Mouse (Mus musculus) heart, adult 8-10 months (tissue): Measurements from ENCODE around the gene Hoxa5. TPM values are rescaled to one million over a fixed set of nuclear protein-coding genes. Genes with fewer than 3 reads are reported as not detected.
A peak's percentile ranks its signal among the peaks of the same experiment; 100 is the strongest.

Experiments
- DNase-seq: peaks from one replicate; pipeline ENCODE4 v3.0.0; 2022; ENCODE audit warnings: low spot score
- total RNA-seq, 4 experiments: library from RNA; stranded (reverse); gene quantifications; 2 replicates each; pipeline ENCODE4 v1.2.4; 2022

Hoxa5 gene
- total RNA-seq, result under 1 TPM; 0.41 to 0.69 (median 0.57) TPM

DNA sequence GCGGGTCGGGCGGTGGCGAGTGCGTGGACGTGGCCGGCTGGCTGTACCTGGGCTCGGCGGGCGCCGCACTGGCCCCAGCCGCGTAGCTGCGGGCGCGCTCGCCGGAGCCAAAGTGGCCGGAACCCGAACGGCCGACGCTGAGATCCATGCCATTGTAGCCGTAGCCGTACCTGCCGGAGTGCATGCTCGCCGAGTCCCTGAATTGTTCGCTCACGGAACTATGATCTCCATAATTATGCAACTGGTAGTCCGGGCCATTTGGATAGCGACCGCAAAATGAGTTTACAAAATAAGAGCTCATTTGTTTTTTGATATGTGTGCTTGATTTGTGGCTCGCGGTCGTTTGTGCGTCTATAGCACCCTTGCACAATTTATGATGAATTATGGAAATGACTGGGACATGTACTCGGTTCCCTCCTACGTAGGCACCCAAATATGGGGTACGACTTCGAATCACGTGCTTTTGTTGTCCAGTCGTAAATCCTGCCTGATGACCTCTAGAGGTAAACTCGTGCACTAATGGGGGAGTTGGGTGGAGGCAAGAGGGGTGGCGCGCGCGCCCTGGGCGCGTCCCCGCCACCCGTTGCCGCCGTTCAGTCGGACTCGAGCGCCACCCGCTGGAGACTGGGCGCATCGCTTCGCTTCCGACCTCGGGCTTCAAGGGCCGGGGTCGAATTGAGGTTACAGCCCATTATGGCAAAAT lies at the start of gene Hoxa5:
Gene Hoxa5 (minus strand): TSS at position 538 of the 703 bp plus-strand sequence.
- peak; percentile 58 for DNase-seq

DNA sequence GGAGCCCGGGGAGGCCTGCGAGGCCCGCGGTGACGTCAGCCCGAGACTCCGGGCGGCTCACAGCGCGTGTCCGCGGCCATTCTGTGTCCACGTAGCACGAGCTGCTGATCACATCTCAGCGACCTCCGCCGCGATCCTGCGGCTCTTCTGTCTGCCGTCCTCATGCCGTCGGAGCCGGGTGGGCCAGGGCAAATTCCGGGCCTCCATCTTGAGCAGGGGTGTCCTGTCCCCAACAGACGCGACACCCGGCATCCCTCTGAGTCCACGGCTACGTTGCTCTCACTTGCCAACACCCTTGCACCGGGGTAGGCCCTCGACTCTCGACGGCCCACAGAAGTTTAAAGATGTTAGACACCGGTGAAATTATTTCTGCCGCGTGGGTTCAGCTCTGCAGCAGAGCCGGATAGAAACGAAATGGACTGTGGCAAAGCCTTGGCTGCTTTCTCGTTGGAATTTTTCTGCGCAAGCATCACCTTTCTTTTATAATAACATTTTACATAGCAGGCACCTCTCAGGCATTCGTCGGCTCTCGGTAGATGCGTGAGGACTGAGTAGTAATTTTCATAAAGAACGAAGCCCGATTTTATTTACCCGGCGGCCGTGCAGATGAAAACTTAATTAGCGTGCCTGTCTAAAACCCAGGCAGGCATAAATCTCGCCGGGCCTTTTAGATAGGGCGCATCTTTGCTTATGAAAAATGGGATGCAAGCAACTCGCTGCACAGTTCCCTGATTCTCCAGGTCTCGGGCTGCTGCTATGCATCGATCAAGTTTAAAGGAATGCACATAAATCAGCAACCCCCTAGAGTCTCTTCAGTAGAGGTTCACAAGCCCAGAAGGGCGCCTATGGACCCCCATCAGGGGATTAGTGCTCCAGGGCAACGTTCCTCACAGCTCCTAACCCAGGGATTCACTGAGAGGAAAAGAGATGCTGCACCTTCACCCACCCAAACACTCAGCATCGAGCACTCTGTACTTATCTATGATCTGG lies 49.4 kb upstream of the Hoxa5 start:
- DNase-seq, result no peak

DNA sequence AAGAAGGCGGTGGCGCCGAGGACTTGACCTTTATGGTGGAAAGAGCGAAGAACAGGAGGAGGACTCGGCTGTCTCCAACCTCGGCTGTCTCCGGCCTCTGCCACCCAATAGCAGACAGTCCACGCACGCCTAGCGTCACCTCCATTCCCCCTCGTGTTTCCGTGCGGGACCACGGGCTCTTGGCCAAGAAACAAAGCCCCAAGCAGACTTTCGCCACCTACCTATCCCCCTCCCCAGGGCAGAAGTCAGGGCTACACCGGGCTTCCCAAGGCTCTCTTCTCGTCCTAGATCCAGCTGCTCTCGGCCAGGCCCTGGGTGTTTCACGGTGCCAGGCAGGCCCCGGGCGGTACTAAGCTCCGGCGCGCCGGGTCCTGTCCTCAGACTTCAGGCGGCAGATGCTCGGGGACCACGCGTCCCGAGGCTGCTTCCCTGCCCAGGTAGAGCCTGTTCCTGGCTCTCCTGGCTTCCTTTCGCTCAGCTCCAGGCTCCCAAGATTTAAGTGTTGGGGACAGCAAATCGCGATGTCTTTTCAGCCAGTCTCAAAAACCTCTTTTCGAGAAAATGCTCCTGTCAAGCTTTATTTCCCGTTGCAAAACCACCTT lies 48.5 kb upstream of the Hoxa5 start:
- no peak for DNase-seq

DNA sequence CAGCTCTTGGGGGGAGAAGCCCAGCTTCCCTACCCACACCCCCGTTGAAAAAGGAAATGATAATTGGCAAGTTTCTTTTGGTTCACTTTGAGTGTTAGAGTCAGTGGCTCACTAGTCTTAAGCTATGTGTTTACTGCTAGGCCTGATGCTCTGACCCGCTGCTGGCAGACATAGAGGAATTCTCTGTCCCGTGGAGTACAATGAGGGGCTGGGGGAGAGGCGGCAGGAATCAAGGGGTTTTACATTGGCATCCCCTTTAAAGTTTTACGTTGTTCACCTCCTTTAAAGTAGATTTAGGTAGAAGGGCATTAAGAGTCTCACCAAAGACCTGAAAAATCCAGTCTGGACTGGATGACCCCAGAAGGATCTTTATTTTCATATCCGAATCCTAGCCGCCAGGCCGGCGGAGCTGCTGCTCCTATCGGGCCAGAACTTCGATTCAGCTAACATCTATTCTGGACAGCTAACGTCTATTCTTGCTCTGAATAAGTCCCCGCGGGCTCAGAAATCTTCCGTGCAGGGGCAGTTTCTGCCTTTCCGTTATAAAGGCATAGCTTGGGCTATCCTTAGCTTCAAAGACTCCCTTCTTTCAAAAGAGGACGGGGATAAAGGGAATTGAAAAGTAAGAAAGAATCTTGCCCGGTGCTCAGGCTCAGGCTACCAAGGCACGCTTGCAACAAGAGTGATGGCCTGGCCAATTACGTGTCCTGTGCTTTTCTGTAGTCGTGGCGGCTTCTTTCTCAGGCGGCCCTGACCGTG lies 47.8 kb upstream of the Hoxa5 start:
- no peak for DNase-seq

DNA sequence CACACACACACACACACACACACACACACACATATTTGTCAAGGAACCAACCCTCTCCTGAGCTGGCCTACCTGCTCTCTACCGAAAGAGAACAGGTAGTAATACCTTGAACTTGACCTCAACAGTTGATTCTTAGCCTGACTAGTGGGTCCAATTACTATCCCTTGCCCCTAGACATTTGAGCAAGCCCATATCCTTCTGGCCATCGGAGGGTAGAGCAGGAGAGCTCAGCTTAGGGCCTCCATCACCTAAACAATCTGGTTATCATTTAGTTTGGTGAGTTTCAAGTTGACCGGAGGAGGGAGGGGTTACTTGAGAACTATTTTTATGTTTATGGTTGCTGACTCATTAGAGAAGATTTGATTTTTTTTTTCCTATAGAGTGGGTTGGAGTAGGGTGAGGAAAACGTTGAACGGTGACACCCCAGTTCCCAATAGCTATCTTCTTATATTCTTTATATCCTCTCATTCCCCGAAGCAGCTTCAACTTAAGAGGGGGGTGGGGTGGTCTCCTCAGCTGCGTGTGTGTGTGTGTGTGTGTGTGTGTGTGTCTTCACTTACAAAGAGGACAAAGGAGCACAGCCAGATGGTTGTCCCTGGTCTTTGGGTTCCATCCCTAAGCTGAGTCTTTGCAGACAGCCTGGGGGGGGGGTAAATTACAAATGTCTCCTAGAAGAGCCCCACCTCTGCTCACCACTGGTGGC lies 46.9 kb upstream of the Hoxa5 start:
- DNase-seq, result no peak

DNA sequence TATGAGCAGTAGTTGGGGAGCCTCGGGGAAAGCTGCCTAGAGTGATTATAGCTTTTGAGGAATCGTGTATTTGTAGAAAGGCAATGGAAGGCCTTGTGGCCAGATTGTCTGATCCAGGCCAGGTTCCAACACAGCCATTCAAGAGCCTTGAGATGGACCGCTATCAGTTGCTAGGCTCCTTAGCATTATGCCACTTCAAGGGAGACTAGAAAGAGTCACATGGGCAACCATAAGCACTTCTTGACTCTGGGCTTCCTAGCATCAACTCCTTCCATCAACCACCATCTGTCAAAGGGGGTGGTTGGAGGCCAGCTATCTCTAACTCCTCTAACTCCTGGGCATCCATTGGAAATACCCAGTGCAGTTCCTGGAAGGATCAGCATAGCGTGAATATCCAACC lies 45.4 kb upstream of the Hoxa5 start:
- DNase-seq, result no peak

DNA sequence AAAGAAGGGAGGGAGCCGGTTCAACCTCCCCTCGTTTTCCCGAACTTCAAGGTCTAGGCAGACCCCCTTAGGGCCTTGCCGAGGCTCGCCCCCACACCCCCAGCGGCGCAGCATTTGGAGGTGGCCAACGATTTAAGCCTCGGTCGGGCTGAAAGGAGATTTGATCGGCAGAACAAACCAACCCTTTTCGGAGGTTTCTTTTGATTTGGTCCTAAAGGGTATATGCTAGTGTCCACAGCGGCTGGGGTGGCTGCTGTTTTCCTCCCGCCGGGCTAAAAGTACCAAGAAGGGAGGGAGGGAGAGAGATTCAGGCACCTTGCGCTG lies 45.0 kb upstream of the Hoxa5 start:
- DNase-seq, result no peak

DNA sequence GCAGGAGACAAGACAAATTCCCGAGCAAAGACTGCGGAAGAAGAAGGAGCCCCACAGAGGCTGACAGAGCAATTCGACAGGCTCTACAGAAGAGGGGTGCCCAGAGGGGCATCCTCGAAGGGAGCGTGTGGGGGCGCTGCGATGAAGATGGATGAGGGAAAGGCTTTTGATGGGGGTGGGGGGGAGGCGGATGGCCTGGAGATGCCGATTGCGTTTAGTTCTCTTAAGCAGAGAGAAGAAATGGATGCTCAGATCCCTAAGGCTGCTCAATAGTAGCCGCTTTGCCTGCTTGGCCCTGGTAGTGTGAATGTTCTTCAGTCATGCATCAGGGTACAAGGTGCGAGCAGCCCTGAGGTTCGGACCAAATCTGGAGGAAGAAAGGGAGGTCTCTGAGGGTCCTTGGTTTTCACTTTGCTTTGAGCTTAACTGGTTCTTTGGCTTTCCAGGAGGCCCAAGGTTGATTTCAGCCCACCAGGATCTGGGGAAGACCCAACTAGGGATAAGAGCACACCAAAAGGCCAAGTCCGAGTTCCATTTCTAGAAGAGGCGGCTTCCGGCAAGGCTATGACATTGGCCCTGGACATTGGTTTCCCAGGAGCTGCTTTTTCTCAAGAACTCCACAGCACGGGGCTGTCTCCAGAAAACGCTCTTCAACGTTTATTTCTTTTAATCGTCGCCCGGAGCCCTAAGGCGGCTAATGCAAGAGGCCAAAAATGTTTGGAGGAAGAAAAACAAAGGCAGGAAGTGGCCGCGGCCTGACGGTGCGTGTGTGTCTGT lies 44.4 kb upstream of the Hoxa5 start:
- DNase-seq, result no peak

DNA sequence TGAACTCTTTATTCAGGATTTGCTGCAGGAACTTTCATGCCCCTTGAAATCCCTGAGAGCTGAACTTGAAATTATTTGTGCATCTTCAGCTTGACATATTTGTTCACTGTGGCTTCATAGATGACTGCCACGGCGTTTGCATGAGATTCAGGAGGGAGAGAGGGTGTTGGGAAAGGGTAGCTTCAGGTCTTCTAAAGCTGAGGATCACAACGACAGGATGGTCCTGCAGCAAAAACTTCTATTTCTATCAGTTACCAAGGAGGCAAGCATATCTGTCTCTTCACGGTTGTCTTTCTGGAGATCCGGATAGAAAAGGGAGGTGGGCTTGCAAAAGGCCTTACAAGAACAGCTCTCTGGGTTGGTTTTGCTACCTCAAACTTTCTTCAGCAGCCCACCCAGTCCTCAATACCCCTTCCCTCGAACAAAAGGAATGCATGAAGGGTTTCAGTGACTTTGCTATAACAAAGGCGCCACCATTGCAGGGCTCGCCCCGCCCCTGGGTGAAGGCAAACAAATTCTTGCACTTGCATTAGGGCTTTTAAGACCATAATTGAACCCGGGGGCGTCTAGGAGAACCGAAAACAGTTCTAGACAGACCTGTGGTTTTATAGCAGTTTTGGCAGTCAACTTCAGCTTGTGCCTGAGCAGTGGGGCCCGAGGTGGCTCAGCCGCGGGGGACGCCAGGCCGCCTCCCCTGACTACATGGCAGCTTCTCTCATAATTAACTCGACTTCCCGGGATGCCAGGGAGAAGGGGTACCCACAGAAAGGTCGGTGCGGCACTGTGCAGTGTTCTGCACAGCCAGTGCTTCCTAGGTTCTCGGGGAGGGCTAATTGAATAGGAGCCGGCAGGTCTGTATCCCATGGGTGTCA lies 43.6 kb upstream of the Hoxa5 start:
- no peak for DNase-seq

DNA sequence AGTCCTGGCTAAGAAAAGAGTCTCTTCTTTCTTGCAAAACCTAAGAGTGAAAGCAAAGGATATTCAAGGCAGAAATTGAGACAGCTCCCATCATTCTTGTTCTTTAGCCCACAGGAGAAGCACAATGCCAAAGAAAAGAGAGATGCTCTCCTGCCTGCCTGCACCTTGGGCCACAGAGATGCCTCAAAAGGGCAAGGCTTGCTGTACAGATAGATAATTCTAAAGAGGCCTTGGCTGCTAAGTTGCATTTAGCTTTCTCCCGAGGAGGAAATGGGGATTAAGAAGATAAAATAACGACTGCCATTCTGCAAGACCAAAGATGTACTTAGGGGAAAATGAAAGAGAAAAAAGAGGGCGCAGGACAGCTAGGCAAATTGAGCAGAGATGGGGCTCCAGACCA lies 42.5 kb upstream of the Hoxa5 start:
- no peak for DNase-seq

DNA sequence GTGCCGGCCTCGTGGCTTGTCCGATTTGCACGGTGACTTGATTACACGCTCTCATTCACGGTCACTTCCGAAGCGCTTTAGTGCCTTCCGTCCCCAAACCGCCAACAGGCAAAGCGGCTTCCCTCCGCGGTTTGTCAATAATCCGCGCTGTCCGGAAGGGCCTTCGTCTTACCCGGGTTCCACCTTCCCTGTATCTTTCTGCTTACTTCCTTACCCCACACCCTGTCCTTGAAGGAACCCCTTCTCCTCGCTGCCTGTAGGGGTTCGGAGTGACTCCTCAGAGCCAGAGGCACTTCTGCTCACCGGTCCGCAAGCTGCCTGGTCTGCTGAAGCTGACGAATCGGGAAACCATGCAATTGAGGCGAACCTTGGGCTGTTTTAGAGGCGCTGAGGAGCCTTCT lies 42.0 kb upstream of the Hoxa5 start:
- DNase-seq, result no peak

DNA sequence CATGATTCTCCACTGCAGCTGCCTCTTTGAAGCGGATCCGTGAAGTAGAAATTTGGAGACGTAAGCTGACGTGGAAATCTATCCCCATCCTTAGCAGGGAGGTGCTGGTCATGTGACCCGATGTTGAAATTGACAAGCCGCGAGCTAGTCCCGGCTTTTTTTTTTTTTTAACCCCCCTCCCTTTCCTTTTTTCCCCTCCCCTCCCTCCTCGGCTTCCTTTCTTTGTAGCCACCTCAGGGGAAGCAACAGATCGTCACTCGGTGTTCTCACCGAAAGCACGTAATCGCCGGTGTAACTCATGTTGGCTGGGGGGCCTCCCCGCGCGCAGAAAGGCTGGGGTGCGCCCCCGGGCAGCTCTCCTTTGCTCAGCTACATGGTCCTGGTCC lies 41.4 kb upstream of the Hoxa5 start, which contains the start of gene Hoxa11:
Gene Hoxa11 (minus strand): TSS at position 54 of the 386 bp plus-strand sequence.
- DNase-seq, result no peak

DNA sequence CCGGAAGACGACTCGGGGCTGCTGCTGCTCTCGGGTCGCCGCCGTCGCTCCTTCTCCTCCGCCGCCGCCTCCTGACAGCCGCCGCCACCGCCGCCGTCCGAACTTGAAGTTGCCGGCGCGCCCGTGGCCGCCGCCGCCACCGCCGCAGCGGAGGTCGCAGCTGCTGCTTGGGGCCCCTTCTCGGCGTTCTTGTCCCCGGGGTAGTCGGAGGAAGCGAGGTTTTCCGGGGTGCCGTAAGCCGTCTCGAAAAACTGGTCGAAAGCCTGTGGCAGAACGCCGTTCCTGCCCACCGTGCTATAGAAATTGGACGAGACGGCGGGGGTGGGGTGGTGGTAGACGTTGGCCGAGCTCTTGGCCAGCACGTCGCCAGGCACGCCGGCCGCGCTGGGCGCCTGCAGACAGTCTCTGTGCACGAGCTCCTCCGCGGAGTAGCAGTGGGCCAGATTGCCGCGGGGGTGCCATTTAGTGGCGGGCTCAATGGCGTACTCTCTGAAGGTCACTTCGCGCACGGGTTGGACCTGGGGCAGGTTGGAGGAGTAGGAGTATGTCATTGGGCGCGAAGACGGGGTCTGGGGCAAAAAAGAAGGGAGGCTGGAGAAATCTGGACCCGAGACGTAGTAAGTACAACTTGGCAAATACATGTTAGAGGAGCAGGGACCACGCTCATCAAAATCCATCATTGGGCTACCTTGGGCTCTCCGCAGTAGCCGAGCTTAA lies 40.8 kb upstream of the Hoxa5 start:
- DNase-seq, result no peak

DNA sequence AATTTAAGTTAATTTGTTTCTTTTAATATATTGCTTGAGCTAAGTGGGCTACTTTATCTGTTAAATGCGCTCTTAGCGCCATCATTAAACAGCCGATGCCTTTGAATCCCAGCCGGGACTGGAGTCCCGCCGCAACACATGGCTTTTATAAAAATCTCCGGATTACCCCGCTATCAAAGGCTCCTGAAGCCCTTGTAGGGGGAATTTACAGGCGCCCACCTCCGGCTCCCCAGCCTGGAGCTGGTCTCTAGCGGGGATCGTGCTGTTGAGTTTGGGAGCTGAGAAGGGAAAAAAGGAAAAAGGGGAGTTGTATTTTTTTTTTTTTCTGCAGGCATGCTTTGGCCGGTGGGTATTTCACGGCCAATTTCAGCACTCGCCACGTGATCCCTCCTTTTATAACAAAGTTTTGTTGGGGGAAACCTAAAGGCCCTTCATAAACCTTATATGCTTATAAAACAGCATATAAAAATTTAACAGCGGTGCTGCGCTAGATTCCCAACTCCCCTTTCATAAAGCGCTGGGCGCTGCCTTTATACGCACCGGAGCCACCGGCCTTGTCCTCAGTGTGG lies 40.2 kb upstream of the Hoxa5 start:
- no peak for DNase-seq

DNA sequence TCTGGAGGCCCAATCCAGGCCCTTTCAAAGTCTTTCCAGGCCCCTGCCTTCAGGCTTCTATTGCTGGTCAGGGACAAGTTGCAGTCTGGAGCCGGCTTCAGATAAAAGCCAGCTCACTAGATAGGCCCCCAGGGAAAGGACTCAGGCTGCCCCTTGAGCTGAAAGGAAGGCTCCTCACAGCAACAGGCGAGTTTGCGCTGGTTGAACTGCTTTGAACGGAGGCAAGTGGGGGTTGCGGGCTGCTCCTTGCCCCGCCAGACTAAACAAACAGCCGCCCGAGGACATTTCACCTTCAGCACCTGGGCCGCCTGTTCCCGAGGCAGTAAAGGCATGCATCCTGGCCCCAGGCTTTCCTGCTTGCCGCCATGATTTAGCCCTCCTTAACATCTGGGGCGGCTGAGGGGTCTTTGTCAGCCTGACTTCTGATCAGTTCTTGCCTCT lies 39.3 kb upstream of the Hoxa5 start:
- DNase-seq, result no peak

DNA sequence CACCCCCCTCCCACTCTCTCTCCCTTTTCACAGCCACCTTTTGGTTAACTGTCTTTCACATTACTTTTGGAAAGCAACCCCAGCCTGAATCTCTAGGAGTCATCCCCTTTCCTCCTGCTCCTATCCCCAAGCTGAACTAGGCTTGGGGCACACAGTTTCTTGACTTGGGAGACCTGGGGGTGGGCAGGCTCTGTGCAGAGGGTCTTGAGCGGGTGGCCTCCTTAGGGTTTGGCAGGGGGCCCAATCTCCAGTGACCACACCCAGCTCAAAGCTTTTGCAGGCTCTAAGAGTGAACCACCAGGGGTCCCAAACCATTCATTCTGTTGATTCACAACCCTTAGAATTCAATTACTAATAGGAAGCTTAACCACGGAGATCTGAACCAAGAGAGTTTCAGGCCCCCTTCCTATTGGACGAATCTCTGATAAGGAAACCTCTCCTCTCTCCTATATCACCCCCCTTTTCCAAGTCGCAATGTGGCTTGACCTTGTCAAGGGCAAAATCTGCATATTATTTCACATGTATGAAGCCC lies 38.5 kb upstream of the Hoxa5 start:
- no peak for DNase-seq

DNA sequence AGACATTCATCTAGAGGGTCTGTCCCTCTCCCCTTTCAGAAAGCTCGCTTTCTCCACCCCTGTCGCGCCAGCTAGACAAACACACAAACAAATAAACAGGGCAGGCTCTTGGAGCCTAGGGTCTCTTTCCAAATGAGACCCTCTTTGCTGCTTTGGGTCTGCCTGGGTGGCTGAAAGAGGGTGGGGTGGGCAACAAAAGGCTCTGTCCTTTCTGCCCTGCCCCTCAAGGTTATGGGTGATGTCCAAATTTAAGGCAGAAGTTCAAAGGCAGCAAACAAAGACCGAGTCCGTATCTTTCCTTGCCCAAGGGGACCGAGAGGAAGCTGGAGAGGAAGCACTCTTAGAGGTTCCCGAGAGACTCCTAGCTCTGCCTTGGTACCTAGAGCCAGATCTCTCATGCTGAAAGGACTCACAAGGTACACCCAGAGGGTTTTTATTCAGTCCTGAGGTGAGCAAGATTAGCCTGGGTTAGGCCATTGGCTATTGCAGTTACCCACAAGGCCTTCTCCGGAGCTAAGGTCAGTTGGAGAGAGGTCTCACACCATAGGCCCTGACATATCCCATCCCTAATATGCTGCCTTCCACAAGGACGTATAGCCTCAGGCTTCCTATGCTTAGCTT lies 36.7 kb upstream of the Hoxa5 start:
- no peak for DNase-seq
